Mouse (Mus musculus) induced T-regulatory cell, adult 2 months (primary cell): ENCODE results near the gene AC124502.3.
"Not testable (repeated sequence)": the region's sequence is repeated elsewhere in the genome, so short reads cannot be mapped to it uniquely, and the experiment has no call there.

Source experiments
- DNase-seq: peaks from one replicate; pipeline ENCODE4 v3.0.0-alpha.2; 2012; ENCODE audit warnings: low read depth

The AC124502.3 gene

GRCm38 (mm10) chr19:5083961-5084833 lies 45.5 kb downstream of the AC124502.3 start:
- DNase-seq = no peak

GRCm38 (mm10) chr19:5084834-5085144 lies 46.1 kb downstream of the AC124502.3 start:
- DNase-seq = no peak

GRCm38 (mm10) chr19:5085145-5085863 lies 46.6 kb downstream of the AC124502.3 start, which contains the start of gene Tmem151a:
Gene Tmem151a, minus strand, starts transcription at chr19:5085531.
- DNase-seq = peak; percentile 47

- not testable (repeated sequence) for DNase-seq
These were observed 47.8 kb downstream of the AC124502.3 start for GRCm38 (mm10) chr19:5086533-5086932.

- DNase-seq = peak; percentile 99
These were observed 49.4 kb downstream of the AC124502.3 start, which contains the start of gene Yif1a for GRCm38 (mm10) chr19:5087884-5088728. Gene Yif1a, plus strand, starts transcription at chr19:5088538.

- DNase-seq = no peak
These were observed 50.6 kb downstream of the AC124502.3 start for GRCm38 (mm10) chr19:5089324-5089723.

- DNase-seq = no peak
These were observed 53.4 kb downstream of the AC124502.3 start for GRCm38 (mm10) chr19:5092083-5092482.

GRCm38 (mm10) chr19:5093481-5094242 lies 55.0 kb downstream of the AC124502.3 start:
- no peak for DNase-seq

GRCm38 (mm10) chr19:5094243-5094632 lies 55.5 kb downstream of the AC124502.3 start:
- peak; percentile 91 for DNase-seq

GRCm38 (mm10) chr19:5094746-5095417 lies 56.2 kb downstream of the AC124502.3 start:
- DNase-seq = peak; percentile 29

GRCm38 (mm10) chr19:5095887-5096474 lies 57.3 kb downstream of the AC124502.3 start:
- peak; percentile 64 for DNase-seq

- peak; percentile 40 for DNase-seq
These were observed 59.1 kb downstream of the AC124502.3 start for GRCm38 (mm10) chr19:5097521-5098362.

- DNase-seq = peak; percentile 73
These were observed 59.9 kb downstream of the AC124502.3 start, which contains the start of gene Cnih2 for GRCm38 (mm10) chr19:5098363-5099143. Gene Cnih2, minus strand, starts transcription at chr19:5098521.
